In the genomic region with DNA sequence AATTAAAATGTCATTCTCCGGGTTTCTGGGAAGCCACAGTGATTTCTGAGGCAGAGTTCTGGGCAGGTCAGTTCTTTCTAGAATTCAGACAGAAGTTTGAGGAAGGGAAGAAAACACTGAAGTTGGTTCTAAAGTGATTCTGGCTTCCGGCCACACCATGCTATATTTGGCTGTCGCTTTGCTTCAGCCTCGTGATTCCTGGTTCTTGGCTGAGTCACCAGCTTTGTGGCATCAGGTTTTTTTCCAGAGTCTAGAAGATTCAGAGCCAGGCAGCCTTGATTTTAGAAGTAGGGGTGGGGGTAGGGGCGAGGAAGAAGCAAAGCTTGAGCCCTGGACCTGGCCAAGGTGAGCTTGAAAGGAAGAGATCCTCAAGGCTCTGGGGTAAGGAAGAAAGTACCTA, we compare ENCODE assay signal across 8 mouse cellular contexts. TPM values are rescaled to one million over a fixed set of nuclear protein-coding genes. Genes with fewer than 3 reads are reported as not detected.
DNase-seq lines count a peak whose midpoint lies in the region; ATAC-seq and TF ChIP-seq lines count a peak whose summit lies in the region.

No protein-coding gene starts in this region.

- peak; percentile 82 for TF ChIP-seq EP300 in lung, postnatal 0 days (IDR thresholded peaks at IDR 0.05)

- no peak overlapping the region for H3K4me2 ChIP-seq in forebrain, postnatal 0 days (ENCODE audit: low read depth)
- H3K4me2 ChIP-seq in lung, postnatal 0 days (replicated peaks; ENCODE audit: low read depth, low read length): peak overlapping the region; percentile 37; the same call in 1 of the 2 replicates

- no peaks in the 10 kb centered on the region for H3K9me3 ChIP-seq in forebrain, postnatal 0 days (ENCODE audit: low read length)
- no peaks in the 10 kb centered on the region for H3K9me3 ChIP-seq in lung, postnatal 0 days (ENCODE audit: low read length)

- H3K4me3 ChIP-seq in forebrain, postnatal 0 days (ENCODE audit: low read depth, low read length): no peak overlapping the region
- no peak overlapping the region for H3K4me3 ChIP-seq in layer of hippocampus, adult 2 months
- no peak overlapping the region for H3K4me3 ChIP-seq in lung, postnatal 0 days (ENCODE audit: low read depth, low read length)

- ATAC-seq in forebrain, postnatal 0 days: no peak
- ATAC-seq in lung, postnatal 0 days: no peak

- intact Hi-C loops in heart, postnatal 36 days (cut with DNase I): no loop called here

- 64% methylated on average over 5 of the region's 5 CpGs for WGBS in forebrain, postnatal 0 days
- 30% methylated on average over 5 of the region's 5 CpGs for WGBS in lung, postnatal 0 days

- peak overlapping the region; percentile 37; the same call in 1 of the 2 replicates for H3K27ac ChIP-seq in forebrain, postnatal 0 days (ENCODE audit: low read depth, low read length)
- peak overlapping the region; percentile 100 for H3K27ac ChIP-seq in layer of hippocampus, adult 2 months
- peak overlapping the region; percentile 99 for H3K27ac ChIP-seq in lung, postnatal 0 days (ENCODE audit: low read length)

- DNase-seq in adrenal gland, adult (ENCODE audit: inconsistent age in 2 of 2, low spot score in 1 of 2): peak; percentile 89 to 96
- no peak for DNase-seq in adrenal gland, postnatal 4 days (ENCODE audit: low spot score in 2 of 2)
- DNase-seq in adrenal gland, adult 2 months: peak; percentile 89
- DNase-seq in forebrain, postnatal 0 days: peak; percentile 77
- DNase-seq in heart, postnatal 36 days: peak; percentile 75 to 77
- peak; percentile 64 to 81 for DNase-seq in layer of hippocampus, adult 2 months (ENCODE audit: low spot score in 2 of 2)
- DNase-seq in lung, postnatal 0 days (ENCODE audit: low spot score): peak; percentile 95
- no peak for DNase-seq in thymus, postnatal 10 days (ENCODE audit: low spot score in 2 of 2)

- no peak overlapping the region for H3K9ac ChIP-seq in forebrain, postnatal 0 days
- no peak overlapping the region for H3K9ac ChIP-seq in lung, postnatal 0 days (replicated peaks; ENCODE audit: low read depth)

- H3K36me3 ChIP-seq in forebrain, postnatal 0 days (ENCODE audit: insufficient read depth): no peaks in the 10 kb centered on the region
- H3K36me3 ChIP-seq in lung, postnatal 0 days (ENCODE audit: insufficient read depth, low read length): 0 out of 2 replicates have a peak, but pooled peaks cover 5% of the 10 kb centered on the region

- no peaks in the 10 kb centered on the region for H3K27me3 ChIP-seq in forebrain, postnatal 0 days (ENCODE audit: insufficient read depth, low read length)
- H3K27me3 ChIP-seq in lung, postnatal 0 days (replicated peaks; ENCODE audit: insufficient read depth, low read length): no peaks in the 10 kb centered on the region

- H3K4me1 ChIP-seq in forebrain, postnatal 0 days (ENCODE audit: insufficient read depth): peaks cover 26% of the 10 kb centered on the region
- peaks cover 17% of the 10 kb centered on the region; the same call in 1 of the 2 replicates for H3K4me1 ChIP-seq in lung, postnatal 0 days (ENCODE audit: insufficient read depth, low read depth, low read length)

- no peak for TF ChIP-seq CTCF in forebrain, postnatal 0 days (IDR thresholded peaks at IDR 0.05; ENCODE audit: low read depth)
- TF ChIP-seq CTCF in layer of hippocampus, adult 2 months (conservative IDR thresholded peaks at IDR 0.05): no peak
- no peak for TF ChIP-seq CTCF in lung, postnatal 0 days (IDR thresholded peaks at IDR 0.05)

RNA-seq across cellular contexts. Expression of a gene that starts 1.6 kb away (rescaled TPM):
- 1,000 to 10,000 TPM; 1,138 to 1,334 TPM for total RNA-seq in adrenal gland, postnatal 4 days (2021)
- total RNA-seq in adrenal gland, adult 2 months (2021): 1,000 to 10,000 TPM; 1,333 to 2,925 TPM
- polyA plus RNA-seq in adrenal gland, adult 2 months (2012; rRNA removed): 634 and 889 TPM in 2 replicates
- 817 and 912 TPM in 2 replicates for total RNA-seq in forebrain, postnatal 0 days (2014; rRNA removed)
- polyA plus RNA-seq in forebrain, postnatal 0 days (2015; fragmentation: Nextera tagmentation; extraction: Ambion mirVana): 858 and 1,225 TPM in 2 replicates
- 1,000 to 10,000 TPM in 1 of 2 experiments, 100 to 1,000 TPM in 1; 856 to 1,567 TPM for total RNA-seq in heart, postnatal 36 days (2021)
- 100 to 1,000 TPM; 713 to 818 TPM for total RNA-seq in layer of hippocampus, adult 2 months (2021)
- 751 and 865 TPM in 2 replicates for polyA plus RNA-seq in lung, postnatal 0 days (2015; fragmentation: Nextera tagmentation; extraction: Ambion mirVana)

RNA-seq across cellular contexts. Expression of a gene that starts 2.5 kb away (rescaled TPM):
- total RNA-seq in adrenal gland, postnatal 4 days (2021): under 1 TPM in 1 of 2 experiments, not detected in 1; 0.25 TPM
- total RNA-seq in adrenal gland, adult 2 months (2021): under 1 TPM; 0.23 to 0.24 TPM
- polyA plus RNA-seq in adrenal gland, adult 2 months (2012; rRNA removed): 0.26 and 0.50 TPM in 2 replicates
- 1.00 TPM in 1 of 2 replicates, not detected in the other for total RNA-seq in forebrain, postnatal 0 days (2014; rRNA removed)
- 0.25 and 0.34 TPM in 2 replicates for polyA plus RNA-seq in forebrain, postnatal 0 days (2015; fragmentation: Nextera tagmentation; extraction: Ambion mirVana)
- total RNA-seq in heart, postnatal 36 days (2021): not detected
- total RNA-seq in layer of hippocampus, adult 2 months (2021): not detected
- polyA plus RNA-seq in lung, postnatal 0 days (2015; fragmentation: Nextera tagmentation; extraction: Ambion mirVana): 0.63 and 0.77 TPM in 2 replicates

RNA-seq across cellular contexts. Expression of a gene that starts 42.3 kb away (rescaled TPM):
- total RNA-seq in adrenal gland, postnatal 4 days (2021): 10 to 100 TPM; 14.0 to 16.0 TPM
- 10 to 100 TPM; 19.2 to 19.6 TPM for total RNA-seq in adrenal gland, adult 2 months (2021)
- 26.0 and 53.9 TPM in 2 replicates for polyA plus RNA-seq in adrenal gland, adult 2 months (2012; rRNA removed)
- total RNA-seq in forebrain, postnatal 0 days (2014; rRNA removed): 22.5 and 27.1 TPM in 2 replicates
- 6.5 and 11.0 TPM in 2 replicates for polyA plus RNA-seq in forebrain, postnatal 0 days (2015; fragmentation: Nextera tagmentation; extraction: Ambion mirVana)
- total RNA-seq in heart, postnatal 36 days (2021): 10 to 100 TPM; 11.4 to 11.7 TPM
- total RNA-seq in layer of hippocampus, adult 2 months (2021): 10 to 100 TPM; 15.2 to 15.6 TPM
- 4.3 and 5.9 TPM in 2 replicates for polyA plus RNA-seq in lung, postnatal 0 days (2015; fragmentation: Nextera tagmentation; extraction: Ambion mirVana)

RNA-seq across cellular contexts. Expression of a gene that starts 49.8 kb away (rescaled TPM):
- total RNA-seq in adrenal gland, postnatal 4 days (2021): 10 to 100 TPM; 34.2 to 37.0 TPM
- total RNA-seq in adrenal gland, adult 2 months (2021): 10 to 100 TPM; 25.3 to 28.7 TPM
- 11.0 and 22.1 TPM in 2 replicates for polyA plus RNA-seq in adrenal gland, adult 2 months (2012; rRNA removed)
- total RNA-seq in forebrain, postnatal 0 days (2014; rRNA removed): 78.3 and 83.3 TPM in 2 replicates
- 45.7 and 48.4 TPM in 2 replicates for polyA plus RNA-seq in forebrain, postnatal 0 days (2015; fragmentation: Nextera tagmentation; extraction: Ambion mirVana)
- total RNA-seq in heart, postnatal 36 days (2021): 10 to 100 TPM; 45.4 to 54.6 TPM
- total RNA-seq in layer of hippocampus, adult 2 months (2021): 100 to 1,000 TPM in 1 of 2 experiments, 10 to 100 TPM in 1; 93.2 to 107 TPM
- polyA plus RNA-seq in lung, postnatal 0 days (2015; fragmentation: Nextera tagmentation; extraction: Ambion mirVana): 12.8 and 13.3 TPM in 2 replicates

RNA-seq across cellular contexts. Expression of a gene that starts 50.7 kb away (rescaled TPM):
- total RNA-seq in adrenal gland, postnatal 4 days (2021): 100 to 1,000 TPM; 582 to 655 TPM
- total RNA-seq in adrenal gland, adult 2 months (2021): 1,000 to 10,000 TPM; 2,436 to 2,553 TPM
- polyA plus RNA-seq in adrenal gland, adult 2 months (2012; rRNA removed): 2,348 and 2,822 TPM in 2 replicates
- total RNA-seq in forebrain, postnatal 0 days (2014; rRNA removed): 45.2 and 52.7 TPM in 2 replicates
- 53.5 and 55.9 TPM in 2 replicates for polyA plus RNA-seq in forebrain, postnatal 0 days (2015; fragmentation: Nextera tagmentation; extraction: Ambion mirVana)
- 10 to 100 TPM; 35.4 to 44.4 TPM for total RNA-seq in heart, postnatal 36 days (2021)
- total RNA-seq in layer of hippocampus, adult 2 months (2021): 10 to 100 TPM; 34.5 to 35.1 TPM
- polyA plus RNA-seq in lung, postnatal 0 days (2015; fragmentation: Nextera tagmentation; extraction: Ambion mirVana): 54.9 and 64.9 TPM in 2 replicates

Comparison
In these comparisons a context has a peak if more than half of its experiments do, and no peak if none do; other contexts are left out.
1. DNase-seq: peak in adrenal gland, adult (2 of 2), adrenal gland, adult 2 months (single experiment), forebrain, postnatal 0 days (single experiment), heart, postnatal 36 days (2 of 2), layer of hippocampus, adult 2 months (2 of 2) and lung, postnatal 0 days (single experiment); none in adrenal gland, postnatal 4 days (0 of 2) and thymus, postnatal 10 days (0 of 2).
2. H3K27ac ChIP-seq: peak in every context shown above with its lines; median percentile 100 in layer of hippocampus, adult 2 months; 99 in lung, postnatal 0 days; 37 in forebrain, postnatal 0 days.